Mouse (Mus musculus): ENCODE measurements around the gene Chil6.

Chil6 gene

DNA sequence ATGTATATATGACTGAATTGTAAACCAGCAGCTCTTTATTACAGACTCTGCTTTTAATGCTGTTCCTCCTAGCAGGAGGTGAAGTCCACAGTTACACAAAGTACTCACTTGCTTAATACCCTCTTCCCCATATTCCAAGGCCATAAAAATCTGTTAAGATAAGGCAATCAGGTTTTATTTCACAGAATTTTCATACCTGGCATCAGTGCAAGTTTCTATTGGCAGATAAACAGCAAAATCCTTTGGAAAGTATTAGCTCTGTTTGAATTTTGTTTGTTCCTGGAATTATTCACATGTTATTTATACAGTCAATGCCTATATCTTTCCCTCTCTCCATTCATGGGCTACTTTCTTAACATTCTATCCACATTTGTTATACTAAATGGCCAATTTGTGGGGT lies at the start of gene Chil6:
Gene Chil6 (minus strand): TSS at position 101 of the 400 bp plus-strand sequence.
- in situ Hi-C loops (cut with MseI, MboI), result no loop called here

- in situ Hi-C loops (cut with MseI, MboI), result loop anchor here in 1 of 2 experiments (25.0 kb wide), 1 partner anchor 440 kb away; the partner anchor contains the start of gene Pifo
Observed at GRCm38 (mm10) chr3:106452616-106453015, 46.6 kb upstream of the Chil6 start.

GRCm38 (mm10) chr3:106449567-106449966 lies 43.6 kb upstream of the Chil6 start:
- in situ Hi-C loops (cut with MseI, MboI), result loop anchor here in 1 of 2 experiments (10.0 kb wide), 1 partner anchor 455 kb away; no protein-coding TSS in a partner anchor

- in situ Hi-C loops (cut with MseI, MboI), result loop anchor here in 1 of 2 experiments (10.0 kb wide), 1 partner anchor 454 kb away; no protein-coding TSS in a partner anchor
Observed at GRCm38 (mm10) chr3:106448995-106449394, 43.0 kb upstream of the Chil6 start.

- in situ Hi-C loops (cut with MseI, MboI), result loop anchor here in 1 of 2 experiments (10.0 kb wide), 1 partner anchor 454 kb away; no protein-coding TSS in a partner anchor
Observed at GRCm38 (mm10) chr3:106448571-106448970, 42.6 kb upstream of the Chil6 start.
